Mouse (Mus musculus) heart, embryonic 11.5 days (tissue): ENCODE results near the gene Adamts13. TPM values are rescaled to one million over a fixed set of nuclear protein-coding genes. Genes with fewer than 3 reads are reported as not detected.

Experiments
- ATAC-seq: fragments of 200-750 bp; cut with Nextera tagmentation; replicated peaks from 2 replicates; pipeline ENCODE4 v1.8.0; 2017; ENCODE audit warnings: moderate library complexity; ENCODE audit not compliant: insufficient number of reproducible peaks, low FRiP score, low TSS enrichment
- H3K27ac ChIP-seq: fragments of 300-500 bp; sonication (generic); 2 replicates; pipeline ENCODE4 v1.5.1; 2014; ENCODE audit warnings: mild to moderate bottlenecking, low read depth, low read length
- H3K27me3 ChIP-seq: fragments of 300-500 bp; sonication (generic); 2 replicates; pipeline ENCODE4 v1.6.1; 2014; ENCODE audit warnings: mild to moderate bottlenecking, low read length, mixed read lengths; ENCODE audit not compliant: control insufficient read depth, insufficient read depth
- H3K36me3 ChIP-seq: fragments of 300-500 bp; sonication (generic); 2 replicates; pipeline ENCODE4 v1.6.1; 2014; ENCODE audit warnings: mild to moderate bottlenecking, low read length, moderate library complexity, mixed read lengths; ENCODE audit not compliant: control insufficient read depth, insufficient read depth
- H3K4me1 ChIP-seq: fragments of 300-500 bp; sonication (generic); 2 replicates; pipeline ENCODE4 v1.6.1; 2014; ENCODE audit warnings: low read length; ENCODE audit not compliant: control insufficient read depth, insufficient read depth
- H3K4me2 ChIP-seq: fragments of 300-500 bp; sonication (generic); 2 replicates; pipeline ENCODE4 v1.6.1; 2014; ENCODE audit warnings: mild to moderate bottlenecking, moderate library complexity
- H3K4me3 ChIP-seq: fragments of 300-500 bp; sonication (generic); 2 replicates; pipeline ENCODE4 v1.5.1; 2014; ENCODE audit warnings: low read depth, low read length
- H3K9ac ChIP-seq: fragments of 300-500 bp; sonication (generic); 2 replicates; pipeline ENCODE4 v1.6.1; 2014; ENCODE audit warnings: mild to moderate bottlenecking, low read depth, low read length, moderate library complexity
- H3K9me3 ChIP-seq: fragments of 300-500 bp; sonication (generic); replicated peaks from 2 replicates; pipeline ENCODE4 v1.6.1; 2016; ENCODE audit warnings: low read length; ENCODE audit not compliant: control insufficient read depth
- WGBS: fragments of 180-500 bp; shearing (Covaris S2); extraction: QIAGEN DNeasy Blood & Tissue Kit; methylation state at CpG from one replicate; pipeline ENCODE4 v1.1.7; 2014; ENCODE audit not compliant: insufficient replicate concordance; 5-methylcytosine and 5-hydroxymethylcytosine counted together
- polyA plus RNA-seq: library from polyadenylated mRNA; unstranded; fragments of >200 nt; fragmentation: Nextera tagmentation; extraction: Ambion mirVana; gene quantifications from 2 replicates; pipeline ENCODE4 v1.2.1, GENCODE M21; 2014

Adamts13 gene
- polyA plus RNA-seq, 1 experiment from 2014 or later: 0.07 TPM

GRCm38 (mm10) chr2:27022612-27023011 lies 49.4 kb downstream of the Adamts13 start:
- Histone ChIP-seq H3K27me3 (peaks cover 16% of the 10 kb centered on the region), H3K9me3 (no peaks in the 10 kb centered on the region), H3K4me1 (no peaks in the 10 kb centered on the region), H3K4me2 (no peak overlapping the region), H3K4me3 (no peak overlapping the region), H3K9ac (no peak overlapping the region), H3K36me3 (0 out of 2 replicates have a peak, but pooled peaks cover 4% of the 10 kb centered on the region), H3K27ac (no peak overlapping the region)
- ATAC-seq: no peak
- 79% methylated on average over 6 of the region's 6 CpGs for WGBS

DNA sequence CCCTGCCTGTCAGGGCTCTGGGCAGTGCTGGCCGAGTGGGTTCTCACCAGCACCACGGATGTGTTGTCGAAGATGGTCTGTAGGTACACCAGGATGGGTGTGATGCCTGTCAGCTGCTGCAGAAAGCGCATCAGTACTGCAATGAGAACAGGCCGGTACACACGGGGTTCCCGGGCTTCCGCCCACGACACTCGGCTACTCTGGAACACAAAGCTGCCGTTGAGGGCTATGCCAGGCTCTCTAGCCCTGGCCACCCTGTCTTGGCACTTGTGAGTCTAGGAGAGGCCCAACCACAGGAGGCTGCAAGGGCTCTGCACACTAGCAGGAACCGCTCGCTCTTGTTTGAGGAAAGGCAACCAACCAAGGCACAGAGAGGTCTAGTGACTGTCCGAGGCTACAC lies 50.9 kb downstream of the Adamts13 start:
- peaks cover 21% of the 10 kb centered on the region for H3K27me3 ChIP-seq
- no peak overlapping the region for H3K4me3 ChIP-seq
- no peak overlapping the region for H3K27ac ChIP-seq
- no peak for ATAC-seq
- no peak overlapping the region for H3K9ac ChIP-seq
- H3K4me2 ChIP-seq: no peak overlapping the region
- H3K36me3 ChIP-seq: 0 out of 2 replicates have a peak, but pooled peaks cover 2% of the 10 kb centered on the region
- WGBS: 81% methylated on average over 14 of the region's 14 CpGs
- H3K9me3 ChIP-seq: no peaks in the 10 kb centered on the region
- H3K4me1 ChIP-seq: peaks cover 5% of the 10 kb centered on the region; the same call in 1 of the 2 replicates

- ATAC-seq: no peak
- no peak overlapping the region for H3K4me2 ChIP-seq
Measured at GRCm38 (mm10) chr2:27025545-27025944, 52.3 kb downstream of the Adamts13 start.

GRCm38 (mm10) chr2:27026332-27026731 lies 53.1 kb downstream of the Adamts13 start:
- no peak for ATAC-seq
- Histone ChIP-seq H3K4me2 (no peak overlapping the region), H3K27me3 (peaks cover 25% of the 10 kb centered on the region), H3K4me3 (no peak overlapping the region), H3K27ac (no peak overlapping the region), H3K4me1 (peaks cover 5% of the 10 kb centered on the region; the same call in 1 of the 2 replicates), H3K36me3 (no peaks in the 10 kb centered on the region), H3K9me3 (no peaks in the 10 kb centered on the region), H3K9ac (no peak overlapping the region)
- WGBS: 81% methylated on average over 3 of the region's 3 CpGs

More at GRCm38 (mm10) chr2:27025545-27025944, 52.3 kb downstream of the Adamts13 start:
- Histone ChIP-seq H3K4me3 (no peak overlapping the region), H3K9me3 (no peaks in the 10 kb centered on the region), H3K4me1 (peaks cover 5% of the 10 kb centered on the region; the same call in 1 of the 2 replicates), H3K9ac (no peak overlapping the region), H3K27ac (no peak overlapping the region), H3K27me3 (peaks cover 25% of the 10 kb centered on the region), H3K36me3 (no peaks in the 10 kb centered on the region)
- WGBS: 82% methylated on average over 3 of the region's 3 CpGs

DNA sequence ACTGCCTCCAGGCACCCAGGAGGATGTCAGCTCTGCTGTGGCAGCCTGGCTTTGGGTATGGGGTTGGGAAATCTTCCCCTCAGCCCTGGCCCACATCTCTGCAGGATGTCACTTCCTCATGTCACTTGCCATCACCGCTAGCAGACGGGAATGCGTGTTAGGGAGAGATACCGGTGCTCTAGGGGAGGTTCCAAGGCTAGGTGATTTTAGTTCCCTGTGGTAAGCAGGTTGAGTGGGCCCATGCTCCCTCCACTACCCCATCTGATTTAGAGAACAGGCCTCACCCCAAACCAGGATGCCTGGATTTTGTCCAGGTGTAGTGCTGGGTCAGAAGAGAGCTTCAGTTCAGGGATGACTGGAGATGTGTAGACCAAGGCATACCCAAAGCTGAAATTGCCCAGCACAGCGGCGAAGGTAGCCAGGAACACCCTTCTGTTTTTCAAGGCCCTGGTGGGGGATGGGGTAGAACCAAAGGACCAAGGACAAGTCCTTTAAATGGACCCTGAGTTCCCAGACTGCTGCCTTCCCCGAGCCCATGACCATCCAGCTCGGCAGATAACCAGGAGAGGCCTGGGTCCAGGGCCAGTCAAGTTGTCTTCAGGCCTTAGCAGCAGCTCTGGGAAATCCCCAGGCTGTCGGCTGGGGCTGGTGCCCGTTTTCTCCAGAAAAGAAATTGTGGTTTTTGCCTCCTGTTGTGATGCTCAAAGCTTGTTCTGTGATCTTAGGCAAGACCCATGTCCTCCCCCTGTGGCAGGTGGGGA lies 53.8 kb downstream of the Adamts13 start:
- no peaks in the 10 kb centered on the region for H3K9me3 ChIP-seq
- H3K27me3 ChIP-seq: peaks cover 25% of the 10 kb centered on the region
- 54% methylated on average over 10 of the region's 10 CpGs for WGBS
- ATAC-seq: no peak
- no peak overlapping the region for H3K4me3 ChIP-seq
- H3K36me3 ChIP-seq: no peaks in the 10 kb centered on the region
- no peak overlapping the region for H3K27ac ChIP-seq
- H3K4me1 ChIP-seq: peaks cover 5% of the 10 kb centered on the region; the same call in 1 of the 2 replicates
- no peak overlapping the region for H3K9ac ChIP-seq
- H3K4me2 ChIP-seq: no peak overlapping the region

DNA sequence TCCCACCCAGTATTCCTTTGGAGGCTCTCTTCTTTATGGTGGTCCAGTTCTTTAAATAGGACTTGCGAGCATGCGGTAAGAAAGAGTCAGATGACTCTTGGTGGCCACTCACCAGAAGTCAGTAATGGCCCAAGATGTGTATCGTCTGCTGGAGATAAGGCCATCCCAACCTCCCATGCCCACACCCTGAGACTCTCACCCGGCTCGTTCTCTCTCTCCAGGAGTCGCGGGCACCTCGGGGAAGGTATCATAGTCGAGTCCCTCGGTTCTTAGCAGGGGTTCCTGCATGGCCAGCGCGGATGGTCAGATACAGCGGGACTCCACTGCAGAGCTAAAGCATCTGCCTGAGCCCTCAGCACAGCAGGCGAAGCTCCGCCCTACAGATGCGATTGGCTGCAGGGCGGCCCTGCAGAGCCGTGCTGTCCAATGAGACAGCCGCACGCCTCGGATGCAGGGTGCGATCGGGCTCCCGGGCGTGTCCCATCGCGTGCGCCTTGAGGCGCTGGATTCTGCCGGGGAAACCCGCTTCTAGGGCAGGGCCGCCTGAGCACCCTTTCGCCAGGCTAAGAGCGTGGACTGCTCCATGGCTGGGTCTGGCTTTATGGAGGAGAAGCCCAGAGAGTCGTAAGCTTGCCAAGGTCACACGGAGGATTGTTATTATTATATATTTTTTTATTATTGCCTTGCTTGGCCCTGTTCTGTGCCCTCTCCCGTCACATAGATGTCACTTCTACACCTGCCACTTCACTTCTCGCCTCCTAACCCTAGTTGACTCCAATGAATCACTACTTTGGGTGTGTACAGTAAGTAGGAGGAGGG lies 54.6 kb downstream of the Adamts13 start, which contains the start of gene Slc2a6:
Gene Slc2a6, minus strand, starts transcription at position 381 of the 819 bp plus-strand sequence.
- peaks cover 5% of the 10 kb centered on the region; the same call in 1 of the 2 replicates for H3K4me1 ChIP-seq
- ATAC-seq: peak; percentile 92
- no peak within 1 kb of the TSS for H3K27ac ChIP-seq
- H3K9me3 ChIP-seq: no peaks in the 10 kb centered on the region
- no peaks in the 10 kb centered on the region for H3K36me3 ChIP-seq
- peak within 1 kb of the TSS; percentile 37 for H3K4me3 ChIP-seq
- peak within 1 kb of the TSS; percentile 66 for H3K4me2 ChIP-seq
- 3% methylated on average over 38 of the region's 38 CpGs for WGBS
- 0 out of 2 replicates have a peak within 1 kb of the TSS, but pooled peaks have one; percentile 18 for H3K9ac ChIP-seq
- H3K27me3 ChIP-seq: peaks cover 25% of the 10 kb centered on the region

GRCm38 (mm10) chr2:27028437-27029015 lies 55.3 kb downstream of the Adamts13 start:
- Histone ChIP-seq H3K4me2 (peak overlapping the region; percentile 66), H3K4me1 (peaks cover 5% of the 10 kb centered on the region; the same call in 1 of the 2 replicates), H3K9me3 (no peaks in the 10 kb centered on the region), H3K36me3 (no peaks in the 10 kb centered on the region), H3K27me3 (peaks cover 25% of the 10 kb centered on the region), H3K27ac (no peak overlapping the region), H3K9ac (no peak overlapping the region), H3K4me3 (no peak overlapping the region)
- 55% methylated on average over 4 of the region's 4 CpGs for WGBS
- no peak for ATAC-seq

GRCm38 (mm10) chr2:27032361-27032760 lies 59.1 kb downstream of the Adamts13 start:
- Histone ChIP-seq H3K4me3 (no peak overlapping the region), H3K4me2 (no peak overlapping the region), H3K4me1 (peaks cover 5% of the 10 kb centered on the region; the same call in 1 of the 2 replicates), H3K9ac (no peak overlapping the region), H3K36me3 (no peaks in the 10 kb centered on the region), H3K27ac (no peak overlapping the region), H3K27me3 (peaks cover 10% of the 10 kb centered on the region), H3K9me3 (no peaks in the 10 kb centered on the region)
- ATAC-seq: no peak
- 60% methylated on average over 2 of the region's 2 CpGs for WGBS
